Mouse (Mus musculus): ENCODE measurements around the gene Cacna1c.
"Not testable (repeated sequence)": the region's sequence is repeated elsewhere in the genome, so short reads cannot be mapped to it uniquely, and the experiment has no call there.

Cacna1c gene

GRCm38 (mm10) chr6:118594833-118595680 is 601.2 kb downstream of the Cacna1c start:
- DNase-seq (ENCODE audit: low spot score in 2 of 2) = no peak

- DNase-seq (ENCODE audit: low spot score in 2 of 2) = no peak
These were observed 602.1 kb downstream of the Cacna1c start for GRCm38 (mm10) chr6:118594070-118594469.

- DNase-seq (ENCODE audit: low spot score in 2 of 2) = no peak
These were observed 602.7 kb downstream of the Cacna1c start for GRCm38 (mm10) chr6:118593377-118594061.

- no peak for DNase-seq (ENCODE audit: low spot score in 2 of 2)
These were observed 603.4 kb downstream of the Cacna1c start for GRCm38 (mm10) chr6:118592662-118593376.

GRCm38 (mm10) chr6:118578741-118579140 is 617.5 kb downstream of the Cacna1c start:
- not testable (repeated sequence) for DNase-seq (ENCODE audit: low spot score in 2 of 2)

GRCm38 (mm10) chr6:118574351-118574750 is 621.9 kb downstream of the Cacna1c start:
- DNase-seq (ENCODE audit: low spot score in 2 of 2) = no peak

- no peak for DNase-seq (ENCODE audit: low spot score in 2 of 2)
These were observed 628.4 kb downstream of the Cacna1c start for GRCm38 (mm10) chr6:118567816-118568215.

- peak; percentile 83 to 92 for DNase-seq (ENCODE audit: low spot score in 2 of 2)
These were observed 634.2 kb downstream of the Cacna1c start, which contains the start of gene Ankrd26 for GRCm38 (mm10) chr6:118561745-118562609. Gene Ankrd26 (minus strand): TSS chr6:118562226.

GRCm38 (mm10) chr6:118561225-118561624 is 635.0 kb downstream of the Cacna1c start:
- DNase-seq (ENCODE audit: low spot score in 2 of 2) = no peak

- no peak for DNase-seq (ENCODE audit: low spot score in 2 of 2)
These were observed 657.6 kb downstream of the Cacna1c start for GRCm38 (mm10) chr6:118538627-118539026.

Measured in thymus, postnatal 10 days (tissue).